Mouse (Mus musculus) CH12.LX (cell line): ENCODE results near the gene Mgat5b. TPM values are rescaled to one million over a fixed set of nuclear protein-coding genes. Genes with fewer than 3 reads are reported as not detected.

Experiments used
- DNase-seq: peaks from one replicate; pipeline ENCODE4 v3.0.0-alpha.2; 2013; ENCODE audit errors: extremely low read depth
- H3K27ac ChIP-seq: 2 replicates; pipeline ENCODE4 v1.5.1; 2012; ENCODE audit warnings: low read depth, mild to moderate bottlenecking, control low read depth, moderate library complexity; ENCODE audit not compliant: insufficient read depth
- H3K27me3 ChIP-seq: replicated peaks from 2 replicates; pipeline ENCODE3; 2012; ENCODE audit warnings: inconsistent platforms
- H3K36me3 ChIP-seq, 2 experiments: replicated peaks in 1 of 2; 2 replicates each; pipeline versions ENCODE3 to v1.6.1; 2012; ENCODE audit warnings: inconsistent platforms in 1 of 2, low read length in 1 of 2, mild to moderate bottlenecking in 1 of 2, mixed read lengths in 1 of 2, moderate library complexity in 1 of 2; ENCODE audit not compliant: control insufficient read depth in 1 of 2, insufficient read depth in 1 of 2
- H3K4me1 ChIP-seq, 2 experiments: 2 replicates each; pipeline ENCODE4 v1.6.1; 2012; ENCODE audit warnings: inconsistent platforms in 1 of 2, moderate library complexity in 1 of 2; ENCODE audit not compliant: insufficient read depth in 2 of 2, control insufficient read depth in 1 of 2
- H3K4me2 ChIP-seq: 2 replicates; pipeline ENCODE4 v1.6.1; 2012; ENCODE audit warnings: low read depth, mild to moderate bottlenecking, control low read depth; ENCODE audit not compliant: poor library complexity, insufficient read depth, severe bottlenecking
- H3K4me3 ChIP-seq, 3 experiments: fragments of 150-350 bp in 1 of 3; sonication (generic) in 1 of 3; replicated peaks in 1 of 3; 2 replicates each; pipeline versions ENCODE3 to v1.5.1; 2011 to 2012; ENCODE audit warnings: low read depth in 2 of 3, low read length in 2 of 3, mild to moderate bottlenecking in 2 of 3, moderate library complexity in 2 of 3, control low read depth in 1 of 3, improper control_type of control experiment in 1 of 3, inconsistent platforms in 1 of 3, mixed read lengths in 1 of 3; ENCODE audit not compliant: poor library complexity in 1 of 3
- H3K79me2 ChIP-seq: replicated peaks from 2 replicates; pipeline ENCODE4 v1.6.1; 2012; ENCODE audit warnings: mild to moderate bottlenecking, moderate library complexity; ENCODE audit not compliant: control insufficient read depth, poor library complexity, insufficient read depth, severe bottlenecking; ENCODE audit errors: extremely low read depth
- H3K9ac ChIP-seq: 2 replicates; pipeline ENCODE4 v1.6.1; 2012; ENCODE audit warnings: low read depth, mild to moderate bottlenecking, control low read depth, moderate library complexity; ENCODE audit not compliant: insufficient read depth
- H3K9me3 ChIP-seq: replicated peaks from 2 replicates; pipeline ENCODE3; 2012; ENCODE audit warnings: low read length, inconsistent platforms, mixed read lengths
- BHLHE40 ChIP-seq: IDR thresholded peaks from 2 replicates; pipeline ENCODE4 v1.6.1; 2011; ENCODE audit warnings: mild to moderate bottlenecking, low read depth, low read length, improper control_type of control experiment
- CHD1 ChIP-seq: IDR thresholded peaks from 2 replicates; pipeline ENCODE4 v1.6.1; 2012; ENCODE audit warnings: low read depth, low read length, improper control_type of control experiment, inconsistent platforms
- CHD2 ChIP-seq: IDR thresholded peaks from 2 replicates; pipeline ENCODE4 v1.6.1; 2011; ENCODE audit warnings: low read length, improper control_type of control experiment
- CTCF ChIP-seq, 2 experiments: IDR thresholded peaks in 1 of 2; conservative IDR thresholded peaks in 1 of 2; 2 replicates each; pipeline ENCODE4 v1.5.1; 2011 to 2012; ENCODE audit warnings: low read depth in 2 of 2, low read length in 2 of 2, improper control_type of control experiment in 1 of 2, inconsistent platforms in 1 of 2, mild to moderate bottlenecking in 1 of 2, moderate library complexity in 1 of 2
- E2F4 ChIP-seq: IDR thresholded peaks from 2 replicates; pipeline ENCODE4 v1.6.1; 2011; ENCODE audit warnings: low read depth, low read length, improper control_type of control experiment; ENCODE audit not compliant: insufficient replicate concordance
- ELF1 ChIP-seq: IDR thresholded peaks from 2 replicates; pipeline ENCODE4 v1.6.1; 2014; ENCODE audit warnings: low read depth, mild to moderate bottlenecking, inconsistent platforms, low read length, improper control_type of control experiment
- EP300 ChIP-seq: IDR thresholded peaks from 2 replicates; pipeline ENCODE4 v1.6.1; 2011; ENCODE audit warnings: low read length, improper control_type of control experiment
- ETS1 ChIP-seq: conservative IDR thresholded peaks from 2 replicates; pipeline ENCODE4 v1.6.1; 2012; ENCODE audit warnings: low read depth, mild to moderate bottlenecking, inconsistent platforms, low read length, improper control_type of control experiment, moderate library complexity
- GABPA ChIP-seq: IDR thresholded peaks from 2 replicates; pipeline ENCODE4 v1.6.1; 2012; ENCODE audit warnings: low read depth, low read length, improper control_type of control experiment, inconsistent platforms; ENCODE audit not compliant: insufficient replicate concordance
- HCFC1 ChIP-seq: IDR thresholded peaks from 2 replicates; pipeline ENCODE4 v1.6.1; 2012; ENCODE audit warnings: low read depth, mild to moderate bottlenecking, inconsistent platforms, low read length, improper control_type of control experiment
- IRF4 ChIP-seq: IDR thresholded peaks from 2 replicates; pipeline ENCODE4 v1.6.1; 2014; ENCODE audit warnings: low read depth, mild to moderate bottlenecking, inconsistent platforms, low read length, improper control_type of control experiment
- JUN ChIP-seq: IDR thresholded peaks from 2 replicates; pipeline ENCODE4 v1.6.1; 2011; ENCODE audit warnings: low read depth, mild to moderate bottlenecking, low read length, improper control_type of control experiment, moderate library complexity; ENCODE audit not compliant: insufficient read depth
- JUND ChIP-seq: conservative IDR thresholded peaks from 2 replicates; pipeline ENCODE4 v1.6.1; 2011; ENCODE audit warnings: low read depth, low read length, improper control_type of control experiment
- KAT2A ChIP-seq: IDR thresholded peaks from 2 replicates; pipeline ENCODE4 v1.6.1; 2012; ENCODE audit warnings: low read length, improper control_type of control experiment, inconsistent platforms; ENCODE audit not compliant: insufficient replicate concordance
- MAFK ChIP-seq: IDR thresholded peaks from 2 replicates; pipeline ENCODE4 v1.6.1; 2011; ENCODE audit warnings: low read length, improper control_type of control experiment; ENCODE audit not compliant: insufficient replicate concordance
- MAX ChIP-seq: IDR thresholded peaks from 2 replicates; pipeline ENCODE4 v1.6.1; 2011; ENCODE audit warnings: low read length, improper control_type of control experiment
- MAZ ChIP-seq: IDR thresholded peaks from 2 replicates; pipeline ENCODE4 v1.6.1; 2012; ENCODE audit warnings: low read depth, mild to moderate bottlenecking, inconsistent platforms, low read length, improper control_type of control experiment, moderate library complexity
- MEF2A ChIP-seq: IDR thresholded peaks from 2 replicates; pipeline ENCODE4 v1.6.1; 2014; ENCODE audit warnings: low read depth, mild to moderate bottlenecking, inconsistent platforms, low read length, improper control_type of control experiment, borderline replicate concordance
- MXI1 ChIP-seq: IDR thresholded peaks from 2 replicates; pipeline ENCODE4 v1.6.1; 2011; ENCODE audit warnings: mild to moderate bottlenecking, low read depth, low read length, improper control_type of control experiment
- MYC ChIP-seq: IDR thresholded peaks from 2 replicates; pipeline ENCODE4 v1.6.1; 2011; ENCODE audit warnings: low read depth, mild to moderate bottlenecking, improper control_type of control experiment, low read length
- NELFE ChIP-seq: IDR thresholded peaks from 2 replicates; pipeline ENCODE4 v1.6.1; 2011; ENCODE audit warnings: low read depth, low read length, improper control_type of control experiment
- NRF1 ChIP-seq: IDR thresholded peaks from 2 replicates; pipeline ENCODE4 v1.6.1; 2014; ENCODE audit warnings: low read depth, mild to moderate bottlenecking, inconsistent platforms, low read length, improper control_type of control experiment, moderate library complexity
- PAX5 ChIP-seq: IDR thresholded peaks from 2 replicates; pipeline ENCODE4 v1.6.1; 2012; ENCODE audit warnings: low read length, inconsistent platforms, mixed read lengths
- POLR2A ChIP-seq: IDR thresholded peaks from 2 replicates; pipeline ENCODE4 v1.6.1; 2011; ENCODE audit warnings: low read depth, mild to moderate bottlenecking, improper control_type of control experiment, low read length
- POLR2AphosphoS2 ChIP-seq: IDR thresholded peaks from 2 replicates; pipeline ENCODE4 v1.6.1; 2011; ENCODE audit warnings: low read depth, low read length, improper control_type of control experiment
- RAD21 ChIP-seq: IDR thresholded peaks from 2 replicates; pipeline ENCODE4 v1.6.1; 2011; ENCODE audit warnings: low read depth, mild to moderate bottlenecking, low read length, improper control_type of control experiment, moderate library complexity
- RCOR1 ChIP-seq: conservative IDR thresholded peaks from 2 replicates; pipeline ENCODE4 v1.6.1; 2012; ENCODE audit warnings: low read depth, mild to moderate bottlenecking, inconsistent platforms, low read length, improper control_type of control experiment
- SIN3A ChIP-seq: IDR thresholded peaks from 2 replicates; pipeline ENCODE4 v1.6.1; 2012; ENCODE audit warnings: low read length, improper control_type of control experiment, inconsistent platforms
- SMC3 ChIP-seq: IDR thresholded peaks from 2 replicates; pipeline ENCODE4 v1.6.1; 2011; ENCODE audit warnings: low read depth, low read length, improper control_type of control experiment
- TBP ChIP-seq: conservative IDR thresholded peaks from 2 replicates; pipeline ENCODE4 v1.6.1; 2011; ENCODE audit warnings: low read depth, low read length, improper control_type of control experiment
- TCF12 ChIP-seq: IDR thresholded peaks from 2 replicates; pipeline ENCODE4 v1.6.1; 2014; ENCODE audit warnings: low read depth, mild to moderate bottlenecking, inconsistent platforms, low read length, improper control_type of control experiment
- UBTF ChIP-seq: IDR thresholded peaks from 2 replicates; pipeline ENCODE4 v1.6.1; 2012; ENCODE audit warnings: low read depth, mild to moderate bottlenecking, inconsistent platforms, low read length, improper control_type of control experiment, moderate library complexity
- USF1 ChIP-seq: IDR thresholded peaks from 2 replicates; pipeline ENCODE4 v1.6.1; 2014; ENCODE audit warnings: low read depth, mild to moderate bottlenecking, inconsistent platforms, low read length, improper control_type of control experiment
- USF2 ChIP-seq: conservative IDR thresholded peaks from 2 replicates; pipeline ENCODE4 v1.6.1; 2011; ENCODE audit warnings: low read depth, low read length, improper control_type of control experiment
- ZC3H11A ChIP-seq: IDR thresholded peaks from 2 replicates; pipeline ENCODE4 v1.6.1; 2012; ENCODE audit warnings: low read depth, mild to moderate bottlenecking, inconsistent platforms, low read length, improper control_type of control experiment
- ZKSCAN1 ChIP-seq: IDR thresholded peaks from 2 replicates; pipeline ENCODE4 v1.6.1; 2012; ENCODE audit warnings: low read depth, inconsistent platforms, low read length, improper control_type of control experiment, borderline replicate concordance
- ZMIZ1 ChIP-seq: IDR thresholded peaks from 2 replicates; pipeline ENCODE4 v1.6.1; 2012; ENCODE audit warnings: low read depth, mild to moderate bottlenecking, inconsistent platforms, low read length, improper control_type of control experiment
- ZNF384 ChIP-seq: IDR thresholded peaks from 2 replicates; pipeline ENCODE4 v1.6.1; 2012; ENCODE audit warnings: low read depth, low read length, improper control_type of control experiment, inconsistent platforms
- dilution Hi-C: fragments of 300-500 bp; cut with MboI; formaldehyde crosslinking; loops from 2 replicates; pipeline ENCODE4 v1.14.3; 2020; ENCODE audit warnings: low sequenced_read_pairs; ENCODE audit not compliant: extremely low pct_unique_long_range_greater_than_20kb, extremely low pct_ligation_motif_present
- in situ Hi-C: fragments of 300-500 bp; cut with MboI; formaldehyde crosslinking; loops from 3 replicates; pipeline ENCODE4 v1.14.3; 2019; ENCODE audit warnings: low sequenced_read_pairs, low pct_ligation_motif_present, low pct_unique_long_range_greater_than_20kb, mixed read lengths
- polyA plus RNA-seq: library from polyadenylated mRNA; unstranded; fragments of >175 nt; gene quantifications from 2 replicates; pipeline ENCODE4 v1.2.1, GENCODE M21; 2012; ENCODE audit warnings: low read depth; ENCODE audit not compliant: insufficient read length
- total RNA-seq, 2 experiments: library from RNA; depleted of rRNA; stranded (reverse); fragments of 300-350 nt in 1 of 2; fragments of >200 nt in 1 of 2; gene quantifications; 2 replicates each; pipeline ENCODE4 v1.2.3; 2012 to 2014

Mgat5b gene
- total and polyA plus RNA-seq, 3 experiments = not detected

GRCm38 (mm10) chr11:117000219-117000618 is 81.6 kb downstream of the Mgat5b start:
- Histone ChIP-seq H3K4me2 (peak overlapping the region; percentile 34), H3K79me2 (no peaks in the 10 kb centered on the region), H3K4me3 (no peak overlapping the region), H3K9ac (no peak overlapping the region), H3K9me3 (peaks cover 6% of the 10 kb centered on the region), H3K27me3 (peaks cover 73% of the 10 kb centered on the region), H3K27ac (no peak overlapping the region), H3K36me3 (no peaks in the 10 kb centered on the region), H3K4me1 (peaks cover 5 to 28% of the 10 kb centered on the region in 2 experiments; a peak in 3 of 4 replicates)
- DNase-seq = peak; percentile 84
- dilution Hi-C loops (no loop called here), in situ Hi-C loops (no loop called here)
- TF ChIP-seq E2F4 (no peak), SMC3 (no peak; the same call in 1 of the 2 replicates), ZMIZ1 (no peak), IRF4 (peak; percentile 87), ZKSCAN1 (no peak), ELF1 (0 out of 2 replicates have a peak, but pooled peaks have one; percentile 11), ETS1 (peak; percentile 86), JUN (peak; percentile 85), GABPA (no peak), MAFK (peak; percentile 69; the same call in 1 of the 2 replicates), MAZ (peak; percentile 70), RCOR1 (peak; percentile 42; the same call in 1 of the 2 replicates), MYC (peak; percentile 40; the same call in 1 of the 2 replicates), UBTF (no peak), BHLHE40 (peak; percentile 52), USF2 (no peak), SIN3A (no peak), MEF2A (peak; percentile 57; the same call in 1 of the 2 replicates), PAX5 (no peak), TBP (no peak), MAX (no peak), ZNF384 (no peak), MXI1 (peak; percentile 23; the same call in 1 of the 2 replicates), KAT2A (0 out of 2 replicates have a peak, but pooled peaks have one; percentile 40), EP300 (peak; percentile 86), JUND (peak; percentile 77; the same call in 1 of the 2 replicates), NRF1 (no peak), USF1 (no peak), CHD2 (peak; percentile 83), CHD1 (no peak), ZC3H11A (no peak), RAD21 (no peak), CTCF (conservative IDR thresholded peaks at IDR 0.05 in 1 of 2, IDR thresholded peaks at IDR 0.05 in 1 of 2; ENCODE audit: low read depth in 2 of 2, low read length in 2 of 2) (no peak), HCFC1 (no peak), TCF12 (peak; percentile 72; the same call in 1 of the 2 replicates), POLR2AphosphoS2 (no peak), POLR2A (no peak), NELFE (no peak)
